Mouse (Mus musculus): ENCODE measurements around the gene Tfec.

Tfec gene

DNA sequence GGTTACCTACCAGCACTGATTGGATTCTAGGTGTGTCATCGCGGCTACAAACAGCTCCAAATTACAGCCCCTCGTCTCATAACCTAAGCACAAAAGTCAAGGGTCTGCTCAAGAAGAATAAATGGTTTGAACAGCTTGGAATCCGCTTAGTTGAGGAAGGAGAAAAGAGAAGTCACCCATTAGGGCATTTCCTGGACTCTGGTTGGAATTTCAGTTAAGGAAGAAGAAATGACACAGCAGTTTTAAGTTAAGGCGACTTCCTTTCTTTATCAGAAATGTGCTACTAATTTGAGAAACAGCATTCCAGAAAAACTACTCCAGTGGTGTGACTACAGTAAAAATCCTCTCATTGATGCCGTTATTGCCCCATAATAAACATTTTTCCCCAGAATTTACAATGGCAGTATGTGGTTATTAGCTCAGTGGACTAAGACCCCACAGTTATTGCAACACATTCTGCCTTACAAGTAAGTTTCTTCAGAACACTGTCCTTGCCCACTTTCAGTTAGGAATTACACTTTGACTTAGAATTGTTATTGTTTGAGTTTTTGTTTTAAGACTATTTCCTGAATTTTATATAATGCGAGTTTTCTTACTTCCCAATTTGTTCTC is at the start of gene Tfec:
Gene Tfec, minus strand, starts transcription at position 191 of the 612 bp plus-strand sequence.
- no peak for DNase-seq (ENCODE audit: low spot score in 2 of 2)

DNA sequence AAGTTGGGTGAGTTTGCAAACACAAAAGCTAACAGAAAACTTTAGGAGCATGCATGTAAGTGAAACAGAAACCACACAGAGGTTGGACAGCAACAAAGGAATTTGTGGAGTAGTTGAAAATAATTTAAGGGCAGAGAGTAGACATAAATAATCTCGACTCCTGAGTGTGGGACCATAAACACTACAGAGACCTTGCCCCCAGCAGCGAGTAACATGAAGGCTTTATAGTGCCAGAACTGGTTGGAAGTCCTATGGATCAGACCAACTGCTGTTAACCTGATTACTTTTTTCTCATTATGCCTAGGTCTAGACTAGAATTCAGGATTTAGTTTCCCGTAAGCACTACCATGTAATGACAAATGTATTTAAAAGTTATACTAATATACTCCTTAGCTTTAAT is 49.6 kb upstream of the Tfec start:
- no peak for DNase-seq (ENCODE audit: low spot score in 2 of 2)

- DNase-seq (ENCODE audit: low spot score in 2 of 2): no peak
These were observed 45.3 kb upstream of the Tfec start for GRCm38 (mm10) chr6:16943513-16943912.

DNA sequence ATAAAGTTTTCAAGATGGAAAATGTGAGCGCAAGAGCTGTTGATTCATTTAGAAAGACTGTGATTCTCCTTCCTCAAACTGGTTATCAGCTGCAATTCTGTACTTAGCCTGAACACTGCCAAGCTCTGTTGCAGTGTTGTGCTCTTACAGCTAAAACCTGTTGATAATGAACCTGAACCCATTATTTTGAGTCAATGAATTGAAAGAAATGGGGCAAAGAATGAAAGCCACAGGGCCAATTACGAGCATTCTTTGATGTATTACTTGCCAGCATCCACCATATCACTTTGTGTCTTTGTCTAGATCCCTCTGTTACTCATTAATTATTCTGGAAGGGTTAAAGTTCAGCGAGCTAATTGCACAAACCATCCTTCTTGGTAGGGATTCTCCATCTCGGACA is 44.2 kb upstream of the Tfec start:
- no peak for DNase-seq (ENCODE audit: low spot score in 2 of 2)

DNA sequence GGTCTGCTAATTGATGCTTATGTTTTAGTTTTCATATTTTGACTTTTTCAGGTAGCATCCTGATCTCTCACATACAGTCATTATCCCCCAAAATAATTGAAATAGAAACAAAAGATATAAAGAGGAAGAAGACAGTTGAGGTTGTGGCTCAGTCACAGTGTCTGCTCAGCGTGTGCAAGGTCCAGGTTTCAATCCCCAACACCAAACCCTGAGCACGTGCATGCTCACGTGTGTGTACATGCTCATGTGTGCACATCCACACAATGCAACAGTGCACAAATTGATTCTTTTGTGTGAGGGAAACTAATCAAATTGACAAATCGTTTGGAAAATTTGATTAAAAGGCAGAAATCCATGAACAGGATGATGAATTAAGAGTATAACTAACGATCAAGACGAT is 32.8 kb upstream of the Tfec start:
- no peak for DNase-seq (ENCODE audit: low spot score in 2 of 2)

DNA sequence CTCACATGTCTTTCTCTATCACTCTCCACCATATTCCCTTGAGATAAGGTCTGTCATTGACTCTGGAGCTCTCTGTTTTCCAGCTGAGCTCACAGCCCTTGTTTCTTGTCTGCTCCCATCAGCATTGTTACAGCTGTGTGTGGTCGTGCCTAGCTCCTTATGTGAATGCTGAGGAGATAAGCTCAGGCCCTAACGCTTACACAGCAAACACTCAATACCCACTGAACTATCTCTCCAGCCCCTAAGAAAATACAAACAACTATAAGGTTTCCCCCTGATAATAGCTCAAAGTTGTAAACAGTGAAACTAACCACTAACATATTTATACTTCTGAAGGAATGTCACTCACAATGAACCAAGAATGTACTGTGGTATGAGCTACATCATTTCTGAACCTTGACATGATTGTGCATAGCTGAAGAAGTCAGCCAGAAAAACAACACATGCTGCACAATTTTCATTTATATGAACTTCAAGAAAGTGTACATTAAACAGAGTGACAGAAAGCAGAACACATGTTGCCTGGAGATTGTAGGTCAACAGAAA is 21.9 kb upstream of the Tfec start:
- DNase-seq (ENCODE audit: low spot score in 2 of 2): no peak

DNA sequence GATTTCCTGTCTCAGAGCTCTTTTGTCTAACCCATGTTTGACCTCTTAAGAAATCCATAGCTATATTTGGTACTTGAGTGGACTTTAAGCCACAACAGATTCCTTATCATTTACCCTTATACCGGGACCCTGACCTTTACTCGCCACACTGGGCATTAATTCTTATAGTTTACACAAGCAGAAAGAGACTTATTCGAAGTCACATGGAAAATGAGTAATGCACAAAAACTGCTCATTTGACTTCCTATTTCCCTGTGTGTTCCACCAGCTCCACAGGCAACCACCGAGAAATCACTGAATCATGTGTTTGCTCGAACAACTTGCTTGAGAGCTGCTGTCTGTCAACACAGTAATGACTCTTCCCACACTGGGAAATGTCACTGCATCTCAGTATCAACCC is 6.4 kb downstream of the Tfec start:
- no peak for DNase-seq (ENCODE audit: low spot score in 2 of 2)

DNA sequence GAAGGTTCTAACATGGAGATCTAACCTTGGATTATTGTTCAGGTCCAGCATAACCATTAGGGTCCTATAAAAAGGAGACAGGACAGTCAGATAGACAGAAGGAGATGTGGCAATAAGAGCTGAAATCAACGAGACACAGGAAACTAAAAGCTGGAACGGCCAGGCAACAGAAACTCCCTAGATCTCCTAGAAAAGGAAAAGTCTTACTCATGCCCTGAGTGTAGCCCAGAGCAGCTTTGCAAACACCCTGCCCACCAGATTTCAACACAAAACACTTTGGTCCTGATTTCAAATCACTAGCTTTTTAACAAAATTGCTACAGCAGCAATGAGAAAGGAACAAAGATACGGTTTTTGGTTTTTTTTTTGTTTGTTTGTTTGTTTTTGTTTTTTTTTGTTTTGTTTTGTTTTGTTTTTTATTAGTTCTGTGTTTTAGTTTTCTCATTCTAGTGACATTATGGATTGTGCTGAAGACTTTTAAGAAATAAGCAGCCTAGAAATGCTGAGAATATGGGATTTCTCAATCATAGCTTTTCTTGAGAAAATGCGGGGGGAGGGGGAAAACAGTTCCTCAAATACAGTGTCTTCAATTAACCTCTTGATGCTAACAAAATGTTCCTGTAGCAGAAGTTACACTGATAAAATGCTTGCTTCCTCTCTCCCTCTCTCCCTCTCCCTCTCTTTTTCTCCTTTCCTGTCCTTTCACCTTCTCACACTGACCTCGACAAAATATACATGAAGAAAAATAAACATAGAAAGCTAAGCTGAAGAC is 14.5 kb downstream of the Tfec start:
- no peak for DNase-seq (ENCODE audit: low spot score in 2 of 2)

GRCm38 (mm10) chr6:16874021-16874542 is 24.2 kb downstream of the Tfec start:
- DNase-seq (ENCODE audit: low spot score in 2 of 2): no peak

- no peak for DNase-seq (ENCODE audit: low spot score in 2 of 2)
These were observed 28.2 kb downstream of the Tfec start for GRCm38 (mm10) chr6:16870067-16870466.

DNA sequence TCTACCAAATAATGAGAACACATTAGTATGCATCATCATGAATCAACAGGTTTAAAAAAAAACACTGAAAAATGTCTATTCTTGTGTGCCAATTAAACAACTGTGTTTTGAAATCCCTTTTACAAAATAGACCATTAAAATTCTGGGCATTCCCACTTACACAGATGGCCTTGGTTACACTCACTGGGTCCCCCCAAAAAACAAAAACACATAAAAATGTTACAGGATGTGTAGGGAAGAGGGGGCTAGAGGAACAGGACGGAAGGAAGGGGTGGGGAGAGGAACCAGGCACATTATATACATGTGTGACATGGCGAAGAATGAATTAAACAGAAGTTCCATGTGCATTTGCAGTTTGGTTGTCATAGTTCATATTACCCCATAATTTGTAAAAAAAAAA is 29.9 kb downstream of the Tfec start:
- no peak for DNase-seq (ENCODE audit: low spot score in 2 of 2)

- no peak for DNase-seq (ENCODE audit: low spot score in 2 of 2)
These were observed 35.3 kb downstream of the Tfec start for GRCm38 (mm10) chr6:16862753-16863508.

DNA sequence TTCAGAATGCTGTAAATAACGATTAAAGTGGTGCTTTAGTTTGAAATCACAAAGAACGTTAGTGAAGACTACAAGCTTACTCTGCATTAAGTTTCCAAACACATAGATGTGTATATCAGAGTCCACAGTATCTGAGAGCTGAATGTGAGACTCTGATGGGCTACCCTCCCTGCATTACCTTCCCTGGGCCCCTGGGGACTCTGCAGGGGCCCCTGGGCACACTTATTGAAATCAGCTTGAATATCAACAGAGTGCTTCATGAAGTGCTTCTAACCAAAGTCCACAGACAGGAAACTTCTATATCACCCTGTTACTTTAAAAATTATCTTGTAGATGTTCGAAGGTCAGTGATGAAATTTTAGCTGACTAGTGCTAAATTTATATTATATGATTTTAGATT is 36.2 kb downstream of the Tfec start:
- no peak for DNase-seq (ENCODE audit: low spot score in 2 of 2)

DNA sequence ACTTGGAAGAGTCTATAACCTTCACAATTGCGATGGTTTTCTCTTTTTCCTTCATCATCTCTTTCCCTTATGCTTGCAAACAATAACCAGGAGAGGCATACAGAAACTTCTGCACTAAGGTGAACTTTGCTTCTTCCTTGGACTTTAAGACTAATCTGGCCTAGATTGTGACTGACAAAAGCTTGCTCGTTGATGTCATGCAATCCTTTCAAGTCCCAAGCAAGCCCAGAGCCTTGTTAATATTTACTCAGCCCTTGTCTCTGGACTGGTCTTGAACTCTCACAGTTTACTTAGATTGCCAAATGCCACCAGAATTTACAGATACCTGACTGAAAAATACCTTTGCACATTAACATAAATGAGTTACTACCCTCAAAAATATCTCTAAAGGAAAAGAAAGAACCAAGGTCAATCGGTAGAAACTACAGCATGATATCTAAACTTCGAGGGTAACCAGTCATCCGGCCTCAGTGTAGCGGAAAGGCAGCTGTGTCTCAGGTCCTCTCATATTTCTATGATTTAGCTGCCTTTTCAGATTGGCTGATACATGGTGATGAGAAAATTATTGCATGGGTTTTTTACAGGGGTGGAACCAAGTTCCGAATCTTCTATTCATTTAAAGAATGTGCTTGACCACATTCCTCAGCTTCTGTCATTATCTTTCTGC is 42.2 kb downstream of the Tfec start:
- no peak for DNase-seq (ENCODE audit: low spot score in 2 of 2)

GRCm38 (mm10) chr6:16854977-16855376 is 43.3 kb downstream of the Tfec start:
- no peak for DNase-seq (ENCODE audit: low spot score in 2 of 2)

DNA sequence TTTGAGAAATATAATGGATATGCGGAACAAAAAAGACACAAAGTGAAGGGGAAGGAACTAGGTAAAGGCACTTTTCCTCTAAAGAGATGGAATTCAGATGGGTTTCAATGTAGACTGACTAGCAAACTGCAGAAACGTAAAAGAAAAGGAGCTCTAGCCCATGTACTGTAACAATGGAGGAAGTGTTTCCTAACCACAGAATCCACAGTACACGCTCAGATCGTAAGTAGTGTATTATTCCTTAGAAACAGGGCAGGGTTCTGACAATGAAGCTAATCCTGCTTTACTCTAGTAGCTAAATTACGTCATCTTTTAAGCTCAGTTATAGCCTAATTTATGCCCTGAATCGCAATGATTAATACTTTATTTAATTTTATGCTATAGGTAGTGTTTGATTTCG is 51.7 kb downstream of the Tfec start:
- DNase-seq (ENCODE audit: low spot score in 2 of 2): no peak

GRCm38 (mm10) chr6:16835631-16836030 is 62.6 kb downstream of the Tfec start:
- DNase-seq (ENCODE audit: low spot score in 2 of 2): no peak

GRCm38 (mm10) chr6:16828304-16828703 is 69.9 kb downstream of the Tfec start:
- DNase-seq (ENCODE audit: low spot score in 2 of 2): no peak

DNA sequence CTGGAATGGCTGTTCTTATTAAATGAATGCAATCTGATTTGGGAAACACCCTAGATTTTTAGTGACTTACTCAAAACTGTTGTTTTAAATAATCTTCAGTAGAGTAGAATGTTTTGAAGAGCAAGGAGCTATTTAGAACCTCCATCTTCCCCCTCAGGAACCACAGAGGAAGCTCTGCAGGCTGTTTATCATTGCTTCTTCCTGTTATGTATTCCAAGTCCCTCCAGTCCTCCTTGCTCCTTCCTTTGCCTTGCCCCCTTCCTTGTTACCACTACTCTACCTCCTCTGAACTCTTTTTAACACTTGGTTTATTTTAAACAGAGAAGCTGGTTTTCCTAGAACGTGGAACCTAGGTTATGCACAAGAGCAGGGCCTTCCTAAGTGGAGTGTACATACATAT is 76.3 kb downstream of the Tfec start:
- no peak for DNase-seq (ENCODE audit: low spot score in 2 of 2)

DNA sequence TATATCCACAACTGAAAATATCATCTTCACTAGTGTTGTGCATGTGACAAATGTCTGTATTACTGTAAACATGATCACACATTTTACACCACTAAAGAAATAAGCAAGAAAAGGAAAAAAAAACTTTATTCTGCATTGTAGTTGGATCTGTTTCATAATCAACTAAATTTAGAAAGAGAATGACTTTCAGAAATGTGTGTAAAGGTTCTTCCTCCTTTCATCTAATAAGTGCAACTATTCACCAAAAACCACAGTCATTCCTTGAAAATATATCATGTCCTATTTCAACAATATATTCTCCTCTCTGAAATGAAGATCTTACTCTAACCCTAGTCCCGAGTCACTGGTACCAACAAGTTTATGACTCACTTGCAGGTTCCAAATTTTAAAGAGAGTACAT is 91.9 kb downstream of the Tfec start:
- DNase-seq (ENCODE audit: low spot score in 2 of 2): no peak

DNA sequence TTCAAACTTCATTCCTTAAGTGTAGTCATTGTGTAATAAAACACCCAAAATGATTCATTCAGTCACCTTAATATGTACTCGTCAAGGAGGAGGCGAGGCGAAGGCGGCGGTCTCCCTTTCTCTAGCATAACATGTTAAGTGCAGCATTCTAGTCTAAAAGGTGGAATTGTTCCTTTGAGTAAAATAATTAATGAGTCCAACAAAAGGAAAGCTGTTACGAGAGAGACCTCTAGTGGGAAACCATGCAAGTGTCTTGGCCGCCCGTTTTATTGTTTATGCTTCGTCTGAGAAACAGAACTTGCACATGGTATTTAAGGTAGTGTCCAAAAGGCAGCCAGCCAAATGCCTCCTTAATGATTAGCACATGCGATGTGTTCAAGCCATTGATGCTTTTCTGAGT is 100.6 kb downstream of the Tfec start:
- no peak for DNase-seq (ENCODE audit: low spot score in 2 of 2)

DNA sequence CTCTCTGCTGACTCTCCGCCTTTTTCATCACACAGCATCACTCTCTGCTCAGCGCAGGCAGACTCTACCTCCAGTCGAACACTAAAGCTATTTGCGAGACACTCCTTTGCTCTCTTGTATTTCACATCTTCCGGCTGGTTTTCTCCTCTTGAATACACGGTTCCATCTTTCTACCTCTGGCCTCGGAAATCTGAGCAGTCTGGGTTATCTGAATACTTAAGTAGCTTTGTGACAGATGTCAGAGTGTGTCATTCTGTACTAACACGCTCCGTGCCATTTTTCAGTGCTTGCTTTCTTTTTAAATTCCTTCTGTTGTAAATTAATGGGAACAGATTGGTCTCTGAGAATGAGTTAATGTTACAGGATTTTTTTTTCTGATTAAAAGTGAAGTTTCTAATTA is 101.3 kb downstream of the Tfec start:
- no peak for DNase-seq (ENCODE audit: low spot score in 2 of 2)
